Mouse (Mus musculus): ENCODE measurements at regions not wholly inside any gene's neighbourhood (a gene's known extent, or its start where the extent isn't known, plus 50 kb on each side); places are given as distances from the start of the nearest gene placed in this dataset.

DNA sequence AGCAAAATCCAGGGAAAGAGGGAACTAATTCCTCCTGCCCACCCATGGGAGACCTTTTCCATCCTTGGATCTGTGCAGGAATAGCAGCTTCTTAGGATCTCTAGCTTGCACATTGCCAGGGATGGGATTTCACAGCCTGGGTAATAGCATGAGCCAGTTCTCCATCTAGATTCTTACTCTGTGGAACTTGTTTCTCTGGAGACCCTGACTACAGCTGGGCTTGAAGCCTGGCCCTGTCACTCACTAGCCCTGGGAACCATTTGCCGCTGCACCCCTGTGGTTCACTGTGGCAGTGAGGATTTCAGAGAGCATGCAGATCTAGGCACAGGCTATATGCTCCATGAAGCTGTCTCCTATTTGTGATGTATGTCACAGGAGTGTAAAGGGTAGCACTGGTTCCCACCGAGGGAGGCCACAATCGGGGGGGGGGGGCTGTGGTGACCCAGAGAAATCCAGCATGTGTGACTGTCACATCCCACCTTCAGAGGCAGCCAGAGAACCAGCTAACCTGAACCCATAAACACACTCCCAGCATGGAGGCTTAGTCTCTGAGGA, 183.5 kb downstream of the Gadd45g start:
- TF ChIP-seq POLR2A (IDR thresholded peaks at IDR 0.05; ENCODE audit: control insufficient read depth, low read depth, low read length) = no peak
- no peak for TF ChIP-seq CTCF (IDR thresholded peaks at IDR 0.05; ENCODE audit: control insufficient read depth, insufficient read depth, insufficient replicate concordance, low read depth, low read length)
